Mouse (Mus musculus) spleen, postnatal 4 days (tissue): ENCODE data around the gene Slc5a2.

ENCODE experiments used
- DNase-seq, 2 experiments: peaks; one replicate each; pipeline ENCODE4 v3.0.0; 2022; ENCODE audit warnings: low spot score in 2 of 2

The Slc5a2 gene

DNA sequence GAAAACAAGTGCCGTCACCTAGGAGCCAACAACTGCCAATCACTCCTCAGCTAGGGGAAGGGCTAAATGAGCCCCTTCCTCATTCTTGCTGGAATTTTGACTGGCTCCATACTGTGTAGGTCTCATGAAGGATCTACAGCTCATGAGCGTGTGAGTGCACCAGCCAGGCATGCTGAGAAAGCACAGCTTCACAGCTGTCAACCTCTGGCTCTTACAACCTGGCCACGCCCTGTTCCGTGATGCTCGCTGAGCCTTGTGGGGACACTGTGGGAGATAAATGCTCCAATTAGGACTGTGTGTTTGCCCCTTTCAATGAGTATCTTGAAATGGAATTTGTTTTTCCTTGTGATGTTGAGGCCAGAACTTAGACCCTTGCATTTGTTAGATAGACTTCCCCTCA lies 15.5 kb upstream of the Slc5a2 start:
- DNase-seq = peak in 1 of 2 experiments; percentile 59

DNA sequence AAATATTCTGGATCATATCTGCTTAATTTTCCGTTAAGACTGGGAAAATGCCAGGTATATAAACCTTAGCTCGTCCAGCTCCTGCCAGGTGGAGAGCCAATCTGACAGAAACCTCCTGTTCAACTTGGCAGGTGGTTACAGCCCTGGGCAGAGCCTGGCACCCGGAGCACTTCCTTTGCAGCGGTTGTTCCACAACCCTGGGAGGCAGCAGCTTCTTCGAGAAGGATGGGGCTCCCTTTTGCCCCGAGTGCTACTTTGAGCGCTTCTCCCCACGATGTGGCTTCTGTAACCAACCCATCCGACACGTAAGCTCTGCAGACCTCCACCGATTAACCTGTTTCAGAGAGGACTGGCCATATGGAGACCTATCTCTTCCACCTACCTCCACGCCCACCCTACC lies 13.5 kb upstream of the Slc5a2 start:
- DNase-seq = peak in 1 of 2 experiments; percentile 55

DNA sequence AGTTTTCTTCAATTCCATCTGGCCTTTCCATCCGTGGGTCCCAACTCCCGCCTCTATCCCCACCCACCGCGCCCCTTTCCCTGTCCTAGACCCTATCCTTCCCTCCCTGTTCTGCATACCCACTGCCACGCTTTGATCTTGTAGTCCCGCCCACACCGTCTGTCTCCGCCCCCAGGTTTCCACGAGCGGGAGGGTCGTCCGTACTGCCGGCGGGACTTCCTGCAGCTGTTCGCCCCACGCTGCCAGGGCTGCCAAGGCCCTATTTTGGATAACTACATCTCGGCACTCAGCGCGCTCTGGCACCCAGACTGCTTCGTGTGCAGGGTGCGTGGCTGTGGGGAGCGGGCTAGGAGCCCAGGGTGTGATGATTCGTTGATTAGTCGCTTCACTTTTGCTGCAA lies 12.8 kb upstream of the Slc5a2 start:
- peak in 1 of 2 experiments; percentile 63 for DNase-seq

DNA sequence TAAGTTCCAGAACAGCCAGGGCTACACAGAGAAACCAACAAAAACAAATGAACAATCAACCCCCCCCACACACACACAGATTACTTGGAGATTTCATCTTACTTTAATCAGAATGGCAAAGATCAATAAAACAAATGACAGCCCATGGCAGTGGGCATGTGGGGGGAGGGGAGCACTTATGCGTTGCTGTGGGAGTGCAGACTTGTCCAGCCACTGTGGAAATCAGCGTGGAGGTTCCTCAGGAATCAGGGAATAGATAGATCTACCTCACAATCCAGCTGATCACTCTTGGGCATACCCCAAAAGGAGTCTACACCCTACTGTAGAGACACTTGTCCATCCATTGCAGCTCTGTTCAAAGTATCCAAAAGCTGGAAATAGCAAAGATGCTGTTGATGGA lies 10.5 kb upstream of the Slc5a2 start:
- no peak for DNase-seq

- no peak for DNase-seq
These were observed 9.7 kb upstream of the Slc5a2 start for GRCm38 (mm10) chr7:128255757-128256156.

DNA sequence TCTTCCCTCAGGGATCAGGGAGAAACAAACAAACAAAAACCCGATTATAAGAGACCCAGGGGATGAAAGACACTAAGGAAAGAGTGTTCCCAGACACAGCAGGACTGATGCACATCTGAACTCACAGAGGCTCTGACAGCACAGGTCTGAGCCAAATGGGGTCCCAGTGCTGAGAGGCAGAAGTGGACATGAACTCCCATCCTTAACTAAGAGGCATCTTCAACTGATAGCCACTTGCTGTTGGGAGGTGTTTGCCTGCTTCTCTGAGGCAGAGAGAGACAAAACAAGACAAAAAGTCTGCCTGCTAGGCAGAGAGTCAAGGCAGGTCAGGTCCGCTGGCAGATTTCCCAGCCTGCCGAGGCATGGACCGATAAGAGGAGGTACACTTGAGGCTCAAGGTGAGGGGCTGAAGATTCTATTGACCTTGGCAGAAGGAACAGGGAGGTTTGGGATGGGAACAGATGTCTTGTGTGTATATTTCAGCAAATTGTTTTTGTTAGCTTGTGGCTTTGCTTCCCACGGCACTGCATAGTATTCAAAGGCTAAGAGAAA lies 8.6 kb upstream of the Slc5a2 start:
- DNase-seq = peak in 1 of 2 experiments; percentile 55

GRCm38 (mm10) chr7:128266056-128266455 lies 599 bp downstream of the Slc5a2 start:
- DNase-seq = no peak

GRCm38 (mm10) chr7:128267391-128267790 lies 1.9 kb downstream of the Slc5a2 start:
- DNase-seq = no peak

GRCm38 (mm10) chr7:128267813-128268212 lies 2.4 kb downstream of the Slc5a2 start:
- no peak for DNase-seq

DNA sequence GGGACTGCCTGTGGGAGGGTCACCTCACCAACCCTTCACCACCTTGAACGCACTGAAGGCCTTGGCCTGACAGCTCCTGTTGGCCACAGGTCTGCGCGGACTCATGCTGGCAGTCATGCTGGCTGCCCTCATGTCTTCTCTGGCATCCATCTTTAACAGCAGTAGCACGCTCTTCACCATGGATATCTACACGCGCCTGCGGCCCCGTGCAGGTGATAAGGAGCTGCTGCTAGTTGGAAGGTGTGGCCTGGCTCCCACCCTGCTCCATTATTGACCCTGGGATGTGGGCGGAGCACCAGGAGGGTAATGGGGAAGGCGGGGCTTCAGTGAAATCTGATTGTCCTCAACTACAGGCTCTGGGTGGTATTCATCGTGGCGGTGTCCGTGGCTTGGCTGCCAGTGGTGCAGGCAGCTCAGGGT lies 5.0 kb downstream of the Slc5a2 start:
- DNase-seq = peak in 1 of 2 experiments; percentile 62

DNA sequence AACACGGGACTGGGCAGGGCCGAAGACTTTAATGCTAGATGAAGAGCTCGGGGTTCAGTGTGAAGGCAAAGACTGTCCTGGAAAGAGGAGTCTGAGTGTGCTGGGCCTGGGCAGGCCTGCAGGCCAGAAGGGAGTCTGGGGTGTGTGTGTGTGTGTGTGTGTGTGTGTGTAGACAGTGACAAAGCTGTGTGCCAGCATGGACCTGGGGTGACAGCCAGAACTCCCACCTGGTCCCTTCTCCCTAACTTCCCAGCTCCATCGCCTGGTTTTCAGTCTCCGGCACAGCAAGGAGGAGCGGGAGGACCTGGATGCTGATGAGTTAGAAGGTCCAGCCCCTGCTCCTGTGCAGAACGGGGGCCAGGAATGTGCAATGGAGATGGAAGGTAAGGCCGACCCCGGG lies 6.0 kb downstream of the Slc5a2 start:
- DNase-seq = no peak

- DNase-seq = no peak
These were observed 10.6 kb downstream of the Slc5a2 start for GRCm38 (mm10) chr7:128276051-128276450.

DNA sequence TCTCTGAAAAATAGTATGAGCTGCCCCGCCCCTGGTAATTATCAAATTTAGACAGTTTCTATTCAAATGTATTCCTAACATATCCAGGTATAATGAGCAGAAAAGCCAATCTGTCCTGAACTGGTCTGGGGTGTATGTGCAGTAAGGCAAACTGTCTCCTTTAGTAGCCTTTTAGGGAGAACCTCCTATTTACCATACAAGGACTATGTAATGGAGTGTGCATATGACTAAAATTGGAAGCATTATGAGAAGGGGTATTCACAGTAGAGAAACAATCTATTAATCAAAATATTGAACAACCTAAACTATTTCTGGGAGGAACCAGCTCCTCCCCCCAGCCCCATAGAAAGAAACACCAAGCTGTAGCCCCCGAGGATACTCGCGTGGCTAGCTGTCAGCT lies 14.3 kb downstream of the Slc5a2 start:
- no peak for DNase-seq

DNA sequence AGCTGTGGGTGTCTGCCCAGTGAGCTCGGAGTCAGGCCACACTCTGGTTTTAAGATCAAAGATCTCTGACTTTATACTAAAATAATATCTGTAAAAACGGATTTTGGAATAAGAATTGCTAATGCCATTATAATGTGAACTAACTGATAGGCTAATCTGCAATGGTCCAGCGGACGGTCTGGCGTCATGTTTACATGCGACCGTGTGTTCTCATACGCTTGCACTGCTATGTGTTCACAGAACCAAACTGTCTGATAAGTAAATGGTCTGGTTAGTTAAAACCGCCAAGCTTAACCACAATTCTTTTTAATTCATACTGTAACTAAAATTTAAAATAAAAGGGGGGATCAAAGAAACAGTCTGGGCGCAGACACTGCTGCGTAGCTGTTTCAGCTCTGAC lies 16.3 kb downstream of the Slc5a2 start:
- DNase-seq = no peak

- no peak for DNase-seq
These were observed 17.2 kb downstream of the Slc5a2 start for GRCm38 (mm10) chr7:128282532-128283244.

DNA sequence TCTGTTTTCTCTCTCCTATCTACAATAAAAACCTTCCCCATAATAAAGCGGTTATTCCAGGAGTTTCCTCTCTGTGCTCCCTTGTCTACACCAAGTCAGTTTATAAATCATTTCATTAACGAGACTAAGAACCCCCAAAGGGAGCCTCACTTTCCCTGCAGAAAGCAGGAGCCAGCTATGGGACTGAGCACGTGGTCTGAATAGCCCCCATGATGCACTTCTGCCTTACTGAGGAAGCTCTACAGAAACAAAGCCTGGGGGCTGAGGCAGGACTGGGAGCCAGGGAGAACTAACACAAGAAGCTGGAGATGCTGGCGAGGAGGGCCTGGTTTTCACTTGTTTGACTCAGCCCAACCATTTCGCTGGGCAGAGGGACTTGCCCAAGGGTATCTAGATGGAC lies 18.6 kb downstream of the Slc5a2 start:
- no peak for DNase-seq

GRCm38 (mm10) chr7:128285060-128285459 lies 19.6 kb downstream of the Slc5a2 start:
- no peak for DNase-seq

- DNase-seq = peak in 1 of 2 experiments; percentile 68
These were observed 23.6 kb downstream of the Slc5a2 start for GRCm38 (mm10) chr7:128288923-128289544.

- DNase-seq = no peak
These were observed 29.3 kb downstream of the Slc5a2 start for GRCm38 (mm10) chr7:128294785-128295184.

DNA sequence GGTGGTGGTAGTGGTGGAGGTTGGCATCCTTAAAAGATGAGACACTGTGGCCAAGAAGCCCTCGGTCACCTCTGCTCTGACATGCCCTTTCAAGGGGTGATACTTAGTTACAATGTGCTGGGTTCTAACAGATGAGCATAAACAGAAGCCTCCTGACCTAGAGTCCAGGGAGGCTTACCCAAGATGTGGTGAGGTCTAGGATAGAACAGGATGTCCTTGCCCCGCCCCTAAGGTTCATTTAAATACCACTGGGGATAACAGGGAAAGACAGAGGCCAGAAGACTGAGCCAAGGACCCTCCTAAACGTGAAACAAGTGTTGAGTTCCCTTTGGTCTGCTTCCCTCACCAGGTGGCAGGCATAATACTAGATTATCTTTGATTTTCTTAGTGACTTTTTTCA lies 31.1 kb downstream of the Slc5a2 start:
- no peak for DNase-seq

- DNase-seq = no peak
These were observed 31.8 kb downstream of the Slc5a2 start for GRCm38 (mm10) chr7:128297291-128297616.

GRCm38 (mm10) chr7:128297617-128298480 lies 32.4 kb downstream of the Slc5a2 start, which contains the start of gene BC017158:
BC017158 (minus strand) TSS chr7:128298170.
- DNase-seq = peak; percentile 74 to 85
